Mouse (Mus musculus) forebrain, embryonic 16.5 days (tissue): ENCODE data around the gene Clmn. TPM values are rescaled to one million over a fixed set of nuclear protein-coding genes. Genes with fewer than 3 reads are reported as not detected.
A peak's percentile ranks its signal among the peaks of the same experiment; 100 is the strongest.
"Not testable (repeated sequence)": the region's sequence is repeated elsewhere in the genome, so short reads cannot be mapped to it uniquely, and the experiment has no call there.

Experiments used
- ATAC-seq: fragments of 200-750 bp; cut with Nextera tagmentation; 2 replicates; pipeline ENCODE4 v1.8.0; 2017; ENCODE audit warnings: mild to moderate bottlenecking, moderate library complexity
- H3K27ac ChIP-seq: fragments of 300-500 bp; sonication (generic); 2 replicates; pipeline ENCODE4 v1.5.1; 2014; ENCODE audit warnings: low read length, control low read depth
- H3K27me3 ChIP-seq: fragments of 300-500 bp; sonication (generic); replicated peaks from 2 replicates; pipeline ENCODE4 v1.6.1; 2014; ENCODE audit warnings: low read length; ENCODE audit not compliant: control insufficient read depth, insufficient read depth
- H3K36me3 ChIP-seq: fragments of 300-500 bp; sonication (generic); 2 replicates; pipeline ENCODE4 v1.6.1; 2014; ENCODE audit not compliant: control insufficient read depth, insufficient read depth
- H3K4me1 ChIP-seq: fragments of 300-500 bp; sonication (generic); replicated peaks from 2 replicates; pipeline ENCODE4 v1.6.1; 2014; ENCODE audit warnings: low read length; ENCODE audit not compliant: control insufficient read depth, insufficient read depth
- H3K4me2 ChIP-seq: fragments of 300-500 bp; sonication (generic); 2 replicates; pipeline ENCODE4 v1.6.1; 2014; ENCODE audit warnings: mild to moderate bottlenecking, low read length, control low read depth
- H3K4me3 ChIP-seq: fragments of 300-500 bp; sonication (generic); replicated peaks from 2 replicates; pipeline ENCODE4 v1.5.1; 2014; ENCODE audit warnings: mild to moderate bottlenecking, low read length, control low read depth
- H3K9ac ChIP-seq: fragments of 300-500 bp; sonication (generic); replicated peaks from 2 replicates; pipeline ENCODE4 v1.6.1; 2014; ENCODE audit warnings: low read depth, low read length, control low read depth
- H3K9me3 ChIP-seq: fragments of 300-500 bp; sonication (generic); 2 replicates; pipeline ENCODE4 v1.6.1; 2016; ENCODE audit warnings: low read length; ENCODE audit not compliant: control insufficient read depth
- WGBS: fragments of 180-500 bp; shearing (Covaris S2); extraction: QIAGEN DNeasy Blood & Tissue Kit; methylation state at CpG from one replicate; pipeline ENCODE4 v1.1.7; 2014; 5-methylcytosine and 5-hydroxymethylcytosine counted together
- polyA plus RNA-seq: library from polyadenylated mRNA; unstranded; fragments of >200 nt; fragmentation: Nextera tagmentation; extraction: Ambion mirVana; gene quantifications from 2 replicates; pipeline ENCODE4 v1.2.1, GENCODE M21; 2015

The Clmn gene
- polyA plus RNA-seq, 1 experiment from 2014 or later = 0.71 TPM

GRCm38 (mm10) chr12:104829596-104830282, 35.1 kb downstream of the Clmn start:
- Histone ChIP-seq H3K27ac (no peak overlapping the region), H3K4me1 (peaks cover 12% of the 10 kb centered on the region), H3K36me3 (no peaks in the 10 kb centered on the region), H3K4me3 (no peak overlapping the region), H3K9ac (no peak overlapping the region), H3K27me3 (no peaks in the 10 kb centered on the region), H3K4me2 (no peak overlapping the region), H3K9me3 (no peaks in the 10 kb centered on the region)
- WGBS = 38% methylated on average over 6 of the region's 6 CpGs
- no peak for ATAC-seq

GRCm38 (mm10) chr12:104828986-104829385, 35.9 kb downstream of the Clmn start:
- H3K9me3 ChIP-seq, ATAC-seq, H3K4me2 ChIP-seq, H3K9ac ChIP-seq, H3K36me3 ChIP-seq, H3K4me3 ChIP-seq, H3K27ac ChIP-seq, H3K27me3 ChIP-seq: not testable (repeated sequence)
- 91% methylated on average over 4 of the region's 4 CpGs for WGBS
- peaks cover 18% of the 10 kb centered on the region for H3K4me1 ChIP-seq

- no peak overlapping the region for H3K27ac ChIP-seq
- 12% methylated on average over 6 of the region's 6 CpGs for WGBS
- H3K27me3 ChIP-seq = no peaks in the 10 kb centered on the region
- H3K9ac ChIP-seq = no peak overlapping the region
- H3K4me1 ChIP-seq = peaks cover 19% of the 10 kb centered on the region
- ATAC-seq = peak; percentile 47; the same call in 1 of the 2 replicates
- H3K36me3 ChIP-seq = no peaks in the 10 kb centered on the region
- H3K9me3 ChIP-seq = no peaks in the 10 kb centered on the region
- no peak overlapping the region for H3K4me3 ChIP-seq
- no peak overlapping the region for H3K4me2 ChIP-seq
Observed at GRCm38 (mm10) chr12:104827721-104828120, 37.2 kb downstream of the Clmn start.

- Histone ChIP-seq H3K36me3 (no peaks in the 10 kb centered on the region), H3K4me3 (no peak overlapping the region), H3K9ac (no peak overlapping the region; the same call in 1 of the 2 replicates), H3K9me3 (no peaks in the 10 kb centered on the region), H3K27me3 (peaks cover 2% of the 10 kb centered on the region; the same call in 1 of the 2 replicates), H3K4me1 (peaks cover 19% of the 10 kb centered on the region), H3K4me2 (no peak overlapping the region), H3K27ac (no peak overlapping the region)
- WGBS = 13% methylated on average over 6 of the region's 6 CpGs
- no peak for ATAC-seq
Observed at GRCm38 (mm10) chr12:104824907-104825267, 40.0 kb downstream of the Clmn start.

GRCm38 (mm10) chr12:104824244-104824906, 40.5 kb downstream of the Clmn start:
- peaks cover 2% of the 10 kb centered on the region; the same call in 1 of the 2 replicates for H3K27me3 ChIP-seq
- H3K9ac ChIP-seq = no peak overlapping the region
- no peak overlapping the region for H3K27ac ChIP-seq
- 73% methylated on average over 12 of the region's 12 CpGs for WGBS
- H3K36me3 ChIP-seq = no peaks in the 10 kb centered on the region
- peaks cover 19% of the 10 kb centered on the region for H3K4me1 ChIP-seq
- H3K4me3 ChIP-seq = no peak overlapping the region
- H3K9me3 ChIP-seq = no peaks in the 10 kb centered on the region
- peak; percentile 51 for ATAC-seq
- H3K4me2 ChIP-seq = no peak overlapping the region

GRCm38 (mm10) chr12:104823722-104824121, 41.2 kb downstream of the Clmn start:
- no peak overlapping the region for H3K27ac ChIP-seq
- peaks cover 2% of the 10 kb centered on the region; the same call in 1 of the 2 replicates for H3K27me3 ChIP-seq
- H3K4me3 ChIP-seq = no peak overlapping the region
- no peaks in the 10 kb centered on the region for H3K36me3 ChIP-seq
- H3K9ac ChIP-seq = no peak overlapping the region
- H3K4me1 ChIP-seq = peaks cover 19% of the 10 kb centered on the region
- 94% methylated on average over 7 of the region's 7 CpGs for WGBS
- no peaks in the 10 kb centered on the region for H3K9me3 ChIP-seq
- no peak for ATAC-seq
- H3K4me2 ChIP-seq = no peak overlapping the region

GRCm38 (mm10) chr12:104822838-104823599, 41.9 kb downstream of the Clmn start:
- Histone ChIP-seq H3K4me2 (no peak overlapping the region), H3K4me3 (no peak overlapping the region), H3K36me3 (no peaks in the 10 kb centered on the region), H3K27me3 (peaks cover 4% of the 10 kb centered on the region; the same call in 1 of the 2 replicates), H3K9ac (no peak overlapping the region), H3K4me1 (peaks cover 18% of the 10 kb centered on the region), H3K9me3 (no peaks in the 10 kb centered on the region), H3K27ac (no peak overlapping the region)
- no peak for ATAC-seq
- WGBS = 94% methylated on average over 10 of the region's 10 CpGs

GRCm38 (mm10) chr12:104822151-104822550, 42.7 kb downstream of the Clmn start:
- Histone ChIP-seq H3K27me3 (peaks cover 5% of the 10 kb centered on the region; the same call in 1 of the 2 replicates), H3K4me2 (no peak overlapping the region), H3K9me3 (no peaks in the 10 kb centered on the region), H3K36me3 (no peaks in the 10 kb centered on the region), H3K4me3 (no peak overlapping the region), H3K4me1 (peaks cover 19% of the 10 kb centered on the region), H3K27ac (no peak overlapping the region), H3K9ac (no peak overlapping the region)
- WGBS = 50% methylated on average over 8 of the region's 8 CpGs
- no peak for ATAC-seq

- Histone ChIP-seq H3K4me3 (no peak overlapping the region), H3K9me3 (no peaks in the 10 kb centered on the region), H3K4me2 (no peak overlapping the region), H3K27me3 (peaks cover 5% of the 10 kb centered on the region; the same call in 1 of the 2 replicates), H3K36me3 (no peaks in the 10 kb centered on the region), H3K27ac (no peak overlapping the region), H3K4me1 (peaks cover 17% of the 10 kb centered on the region), H3K9ac (no peak overlapping the region)
- WGBS = 79% methylated on average over 5 of the region's 5 CpGs
- no peak for ATAC-seq
Observed at GRCm38 (mm10) chr12:104820061-104820460, 44.8 kb downstream of the Clmn start.
